Mouse (Mus musculus) cerebellum, adult 8-10 months (tissue): ENCODE measurements around the gene Cygb.
A peak's percentile ranks its signal among the peaks of the same experiment; 100 is the strongest.

Experiments
- DNase-seq: peaks from one replicate; pipeline ENCODE4 v3.0.0; 2022

Cygb gene

DNA sequence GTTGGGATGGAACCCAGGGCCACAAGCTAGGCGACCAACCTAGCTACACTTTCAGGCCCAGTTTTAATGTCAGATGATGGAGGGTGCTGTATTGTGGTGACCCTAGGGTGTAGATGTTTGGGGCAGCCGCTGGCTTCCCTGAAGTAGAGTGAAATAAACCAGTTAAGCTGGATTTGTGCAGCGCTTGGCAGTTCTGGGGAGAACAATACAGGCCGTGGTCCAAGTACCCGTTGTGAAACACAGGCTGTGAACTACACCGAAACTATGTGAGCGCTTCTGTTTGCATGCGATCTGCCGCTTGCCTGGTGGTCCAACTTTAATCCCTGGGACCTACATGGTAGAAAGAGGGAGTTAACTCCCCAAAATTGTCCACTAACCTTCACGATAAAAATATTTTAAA is 21.2 kb downstream of the Cygb start:
- DNase-seq: no peak

DNA sequence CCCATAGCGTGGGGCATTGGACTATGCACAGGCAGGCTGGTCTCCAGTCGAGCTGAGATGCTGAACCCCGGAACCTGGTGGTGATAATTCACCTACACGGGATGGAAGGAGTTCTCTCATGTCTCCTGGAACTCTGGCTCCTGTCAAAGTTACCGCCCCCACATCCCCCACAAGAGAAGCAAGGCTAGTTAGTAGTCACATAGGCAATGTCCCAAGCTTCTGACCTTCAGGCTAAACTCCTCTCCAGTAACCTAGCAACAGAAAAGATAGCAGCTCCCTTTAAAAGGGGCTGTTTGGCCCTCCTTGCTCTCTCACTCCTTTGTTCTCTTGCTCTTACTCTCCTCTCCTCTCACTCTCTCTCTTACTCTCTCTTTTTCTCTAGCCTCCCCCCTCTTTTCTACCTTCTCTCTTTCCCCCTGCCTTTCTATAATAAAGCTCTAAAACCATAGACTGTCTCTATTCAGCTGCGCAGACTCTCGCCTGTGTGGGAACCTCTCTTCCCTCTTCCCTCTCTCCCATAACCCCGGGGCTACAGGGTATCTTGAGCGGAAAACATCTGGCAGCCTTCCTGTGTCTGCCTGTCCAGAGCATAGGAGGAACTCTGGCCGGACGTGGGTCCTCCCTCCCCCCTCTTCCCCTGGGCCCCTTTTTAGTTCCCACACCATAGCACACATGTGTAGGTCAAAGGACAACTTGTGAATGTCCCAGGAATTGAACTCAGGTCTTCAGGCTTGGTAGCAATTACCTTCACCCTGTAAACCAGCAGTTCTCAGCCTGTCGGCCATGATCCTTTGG is 23.7 kb downstream of the Cygb start:
- no peak for DNase-seq

DNA sequence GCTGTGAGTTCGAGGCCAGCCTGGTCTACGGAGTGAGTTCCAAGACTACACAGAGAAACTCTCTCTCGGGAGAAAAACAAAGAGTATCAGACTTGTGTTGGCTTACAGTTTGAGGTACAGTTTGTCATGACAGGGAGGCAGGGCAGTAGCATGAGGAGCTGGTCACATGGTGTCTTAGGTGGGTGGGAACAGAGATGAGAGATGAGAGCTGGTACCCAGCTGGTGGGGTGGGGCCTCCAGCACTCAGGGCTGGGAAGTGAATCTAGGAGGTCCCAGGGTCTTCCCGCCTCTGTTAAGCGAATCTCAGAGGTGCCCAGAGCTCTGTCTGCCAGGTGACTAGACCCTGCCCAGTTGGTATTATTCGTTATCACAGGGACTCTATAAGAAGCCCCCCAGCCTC is 24.6 kb downstream of the Cygb start:
- DNase-seq: no peak

DNA sequence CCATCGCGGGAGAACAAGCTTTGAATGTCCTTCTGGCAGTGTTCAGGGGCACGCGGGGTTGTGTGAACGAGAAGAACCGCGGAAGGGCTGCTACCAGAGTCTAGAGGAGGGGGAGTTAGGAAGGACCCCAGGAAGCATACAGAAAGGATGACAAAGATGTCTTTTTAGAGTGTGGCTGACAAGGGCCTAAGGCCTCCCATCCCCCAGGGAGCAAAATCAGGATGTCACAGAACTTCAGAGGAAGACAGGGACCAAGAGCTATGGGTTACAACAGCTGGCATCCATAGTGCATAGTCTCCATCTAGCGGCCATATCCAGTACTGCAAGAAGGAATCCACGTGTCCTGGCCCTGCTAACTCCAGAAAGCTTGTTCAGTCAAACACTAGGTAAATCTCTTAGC is 25.4 kb downstream of the Cygb start:
- peak; percentile 91 for DNase-seq

DNA sequence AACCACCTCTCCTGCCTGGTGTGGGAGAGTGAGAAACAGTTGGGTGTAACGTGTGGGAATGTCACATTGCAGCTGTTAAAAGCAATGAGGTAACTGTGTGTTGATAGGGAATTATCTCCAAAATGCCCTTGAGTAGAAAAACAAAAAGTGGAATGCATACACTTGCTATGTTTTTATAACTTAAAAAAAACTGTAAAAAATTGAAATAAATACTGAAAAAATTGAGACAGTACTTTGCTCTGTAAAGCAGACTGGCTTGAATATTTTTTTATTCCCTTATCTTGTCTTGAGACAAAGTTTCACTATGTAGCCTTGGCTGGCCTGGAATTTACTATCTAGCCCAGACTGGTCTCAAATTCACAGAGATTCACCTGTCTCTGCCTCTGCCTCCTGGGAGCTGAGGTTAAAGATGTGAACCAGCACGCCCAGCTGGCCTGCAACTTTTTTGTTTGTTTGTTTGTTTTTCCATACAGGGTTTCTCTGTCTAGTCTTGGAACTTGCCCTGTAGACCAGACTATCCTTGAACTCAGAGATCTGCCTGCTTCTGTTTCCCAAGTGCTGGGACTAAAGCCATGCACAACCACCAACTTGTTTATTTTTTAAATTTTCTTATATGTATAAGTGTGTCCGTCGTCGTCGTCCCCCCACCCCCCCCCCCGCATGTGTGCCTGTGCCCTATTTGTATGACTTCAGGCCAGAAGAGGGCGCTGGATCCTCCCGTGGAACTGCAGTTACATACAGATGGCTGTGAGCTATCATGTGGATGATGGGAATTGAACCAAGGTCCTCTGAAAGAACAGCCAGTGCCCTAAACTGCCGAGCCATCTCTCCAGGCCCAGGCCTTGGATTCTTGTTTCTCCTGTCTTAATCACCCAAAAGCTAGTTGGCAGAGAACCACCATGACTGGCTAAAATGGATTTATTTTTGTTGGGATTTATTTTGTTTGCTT is 26.8 kb downstream of the Cygb start:
- no peak for DNase-seq

DNA sequence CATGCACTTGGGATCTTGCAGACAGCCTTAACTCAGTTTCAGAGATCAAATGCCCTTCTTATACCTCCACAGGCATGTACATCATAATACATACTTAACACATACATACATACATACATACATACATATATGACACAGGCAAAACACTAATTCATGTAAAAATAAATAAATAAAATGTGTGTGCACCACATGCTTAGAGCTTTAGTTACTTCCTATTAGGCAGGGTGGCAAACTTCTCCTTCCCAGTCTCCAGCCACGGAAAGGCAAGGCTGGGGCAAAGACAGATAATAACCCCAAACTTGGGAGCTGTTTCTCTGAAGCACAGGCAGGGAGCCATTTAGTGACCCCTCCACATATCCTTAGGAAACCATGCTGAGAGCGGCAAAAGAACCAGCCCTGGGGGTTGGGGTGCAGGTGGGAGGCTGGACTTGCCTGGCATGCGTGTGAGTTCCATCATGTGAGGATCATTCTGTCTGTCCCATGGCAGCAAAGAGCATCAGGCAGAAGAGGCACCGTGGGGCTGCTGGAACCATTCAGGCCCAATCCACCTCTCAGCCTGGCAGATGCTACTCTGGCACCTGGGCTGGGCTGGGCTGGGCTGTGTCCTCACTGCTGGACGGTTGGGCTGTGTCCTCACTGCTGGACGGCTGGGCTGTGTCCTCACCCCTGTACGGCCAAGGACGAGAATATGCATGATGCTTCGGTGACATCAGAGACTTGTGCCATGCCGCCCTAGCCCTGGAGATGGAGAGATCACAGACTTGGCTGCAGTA is 27.6 kb downstream of the Cygb start, which contains the start of gene Rhbdf2:
Rhbdf2 (minus strand) TSS at position 721 of the 773 bp plus-strand sequence.
- DNase-seq: no peak

DNA sequence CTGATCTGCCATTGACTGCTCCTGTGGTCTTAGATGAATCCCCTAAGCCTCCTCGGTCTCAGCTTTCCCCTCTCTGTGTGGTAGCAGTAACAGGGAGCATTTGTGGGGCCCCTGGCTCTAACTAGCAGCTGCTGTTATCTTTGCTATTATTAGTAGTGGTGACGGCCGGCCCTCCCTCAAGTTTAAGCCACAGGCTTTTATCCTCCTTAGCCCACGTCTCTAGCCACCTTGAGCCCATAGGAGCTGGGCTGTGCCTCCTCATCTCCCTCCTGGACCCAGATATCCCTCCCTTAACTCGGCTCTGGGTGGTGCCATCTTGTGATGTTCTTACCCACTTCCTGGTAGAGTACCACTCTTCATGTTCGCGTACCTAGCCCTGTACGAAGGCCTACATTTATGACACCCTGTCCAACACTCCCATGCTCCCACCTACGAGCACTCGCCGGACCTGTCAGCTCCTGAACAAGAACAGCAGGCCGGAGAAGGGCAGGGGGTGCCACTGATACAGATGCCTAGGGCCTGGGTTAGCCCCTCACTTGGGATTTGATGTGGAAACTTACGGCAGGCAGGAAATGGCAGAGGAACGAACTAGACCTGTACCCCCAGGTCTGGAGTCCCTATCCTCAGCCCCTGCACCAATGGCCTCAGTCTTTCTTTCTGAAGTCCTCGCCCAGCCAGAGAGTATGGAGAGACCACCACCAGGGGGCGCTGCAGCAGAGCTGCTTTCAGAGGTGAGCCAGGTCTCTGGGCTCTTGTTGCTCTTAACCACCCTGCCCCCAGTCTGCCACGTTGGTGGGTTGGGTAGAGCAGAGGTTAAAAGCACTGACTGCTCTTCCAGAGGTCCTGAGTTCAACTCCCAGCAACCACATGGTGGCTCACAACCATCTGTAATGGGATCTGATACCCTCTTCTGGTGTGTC is 28.8 kb downstream of the Cygb start:
- peak; percentile 53 for DNase-seq

DNA sequence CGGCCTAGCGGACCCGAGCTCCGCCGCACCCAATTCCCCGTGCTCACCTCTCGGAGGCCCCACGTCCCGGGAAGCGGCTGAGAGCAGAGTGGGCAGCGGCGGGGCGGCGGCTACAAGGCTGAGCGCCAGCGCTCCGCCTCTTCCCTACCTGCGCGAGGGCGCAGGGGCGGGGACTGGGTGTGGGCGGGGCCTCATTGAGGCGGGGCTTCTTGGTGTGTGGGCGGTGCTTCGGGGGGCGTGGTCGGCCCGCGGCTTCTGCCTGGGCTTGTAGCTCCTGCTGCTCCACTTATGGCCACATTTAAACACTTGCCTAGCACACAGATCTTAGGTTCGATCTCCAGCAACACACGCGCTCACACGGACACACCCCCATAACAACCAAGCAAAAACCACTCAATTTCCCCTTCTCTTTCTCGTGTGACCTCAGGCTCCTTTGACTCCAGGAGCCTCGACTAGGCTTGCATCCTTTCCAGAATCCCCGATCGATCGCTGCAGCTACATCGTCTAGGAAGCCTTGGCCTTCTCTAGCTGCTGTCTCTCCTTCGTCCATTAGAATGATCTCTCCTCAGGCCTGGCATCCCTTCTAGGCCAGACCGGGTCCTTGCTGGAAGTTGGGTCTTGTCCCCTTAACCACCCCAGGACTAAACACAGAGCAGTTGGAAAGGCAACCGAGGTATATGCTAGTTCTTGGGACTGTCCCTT is 29.8 kb downstream of the Cygb start:
- no peak for DNase-seq

DNA sequence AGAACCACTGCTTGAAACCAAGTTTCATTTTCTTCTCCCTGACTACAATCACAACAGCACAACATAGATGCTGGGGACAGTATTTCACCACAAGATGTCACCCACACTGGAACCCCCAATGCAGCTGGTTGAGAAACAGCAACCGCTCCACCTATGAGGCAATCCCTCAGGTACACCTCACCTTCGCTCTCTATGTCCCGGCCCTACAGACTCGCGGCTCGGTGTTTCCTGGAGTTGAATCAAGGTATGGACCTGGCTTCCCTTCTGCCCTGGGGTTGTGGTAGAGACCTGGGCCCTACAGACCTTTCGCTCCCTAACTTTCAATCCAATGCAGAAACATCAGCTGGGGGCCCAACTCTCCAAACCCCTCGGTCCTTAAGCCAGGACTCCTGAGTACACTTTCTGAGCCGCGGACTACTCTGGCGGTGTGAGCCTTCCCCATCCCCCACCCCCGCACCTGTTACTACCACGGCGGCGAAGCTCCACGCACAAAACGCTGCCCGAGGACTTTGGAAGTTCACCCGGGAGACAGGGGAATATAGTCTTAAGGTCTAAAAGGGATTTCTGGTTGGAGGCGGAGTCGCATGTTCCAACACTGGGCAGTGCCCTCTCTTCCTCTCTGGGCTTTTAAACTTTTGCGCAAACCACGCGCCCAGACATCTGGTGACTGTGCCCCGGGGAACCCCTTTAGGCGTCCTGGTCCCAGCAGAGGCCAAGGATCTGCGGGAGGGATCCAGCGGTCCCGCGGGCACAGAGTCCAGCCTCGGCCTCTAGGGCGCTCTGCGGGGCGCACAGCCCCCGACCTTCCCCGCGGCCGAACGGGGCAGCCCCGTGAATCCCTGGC is 30.6 kb downstream of the Cygb start:
- no peak for DNase-seq

DNA sequence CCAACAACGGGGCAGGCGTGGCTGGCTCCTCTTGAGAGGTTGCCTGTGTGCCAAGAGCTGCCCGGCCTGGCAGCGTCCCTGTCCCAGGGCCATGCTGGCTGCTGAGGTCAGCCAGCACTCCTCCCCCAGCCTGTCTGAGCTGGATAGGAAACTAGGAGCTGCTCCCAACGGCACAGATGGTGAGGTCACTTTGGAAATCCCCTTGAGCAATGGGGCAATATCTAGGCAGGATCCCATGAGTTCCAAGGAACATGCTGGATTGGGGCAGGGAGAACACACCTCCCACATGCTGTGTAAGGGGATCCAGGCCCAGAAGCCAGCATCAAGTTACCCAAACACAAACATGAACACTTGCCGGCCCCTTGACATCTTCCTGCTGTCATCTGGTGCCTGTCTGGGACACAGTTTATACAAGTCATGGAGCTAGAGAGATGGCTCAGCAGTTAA is 32.8 kb downstream of the Cygb start:
- peak; percentile 75 for DNase-seq

DNA sequence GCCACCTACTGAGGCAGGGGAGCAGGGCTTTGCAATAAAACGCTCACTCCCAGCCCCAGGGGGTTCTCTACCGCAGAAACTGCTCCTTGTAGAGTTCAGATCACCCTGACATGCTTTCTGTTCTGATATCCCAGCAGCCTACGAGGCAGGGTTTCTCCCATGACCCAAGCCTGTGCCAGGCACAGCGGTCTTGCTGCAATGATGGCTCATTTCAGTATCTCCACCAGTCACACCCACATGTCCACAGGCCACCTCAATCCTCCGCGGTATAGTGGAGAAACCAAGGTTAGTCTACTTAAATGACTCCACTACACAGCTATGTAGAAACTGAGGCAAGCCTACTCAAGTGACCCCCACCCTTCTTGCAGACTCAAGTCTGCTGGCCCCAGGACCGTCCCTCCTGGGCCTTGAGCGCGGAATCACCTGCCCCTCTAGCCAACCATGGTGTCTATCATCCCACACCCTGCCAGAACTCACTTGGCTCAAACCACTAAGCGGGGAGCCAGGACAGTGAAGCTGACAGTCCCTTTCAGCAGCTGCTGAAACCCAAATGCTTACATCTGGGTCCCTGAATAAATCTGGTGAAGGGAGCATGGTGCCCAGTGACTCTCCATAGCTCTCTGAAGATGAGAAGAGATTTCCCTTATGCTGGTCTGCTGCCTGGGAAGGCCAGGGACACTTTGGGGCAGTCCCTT is 33.4 kb downstream of the Cygb start:
- DNase-seq: no peak

DNA sequence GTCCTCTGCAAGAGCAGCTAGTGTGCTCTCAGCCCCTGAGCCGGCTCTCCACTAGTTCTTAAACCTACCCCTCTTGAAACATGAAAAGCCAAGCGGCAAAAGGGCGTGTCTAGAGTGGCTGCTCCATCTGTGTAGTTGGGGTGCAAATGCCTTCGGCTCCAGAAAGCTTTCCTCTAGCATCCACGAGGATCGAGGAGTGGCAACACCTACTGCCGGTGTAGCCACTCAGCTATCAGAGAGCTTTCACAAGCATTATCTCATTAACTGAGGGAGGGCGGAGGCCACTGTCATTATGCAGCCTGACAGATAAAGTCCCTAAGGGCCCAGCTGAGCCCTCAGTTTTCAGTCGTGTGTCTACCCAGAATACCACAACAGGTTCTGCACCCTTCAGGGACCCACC is 34.0 kb downstream of the Cygb start:
- DNase-seq: no peak

DNA sequence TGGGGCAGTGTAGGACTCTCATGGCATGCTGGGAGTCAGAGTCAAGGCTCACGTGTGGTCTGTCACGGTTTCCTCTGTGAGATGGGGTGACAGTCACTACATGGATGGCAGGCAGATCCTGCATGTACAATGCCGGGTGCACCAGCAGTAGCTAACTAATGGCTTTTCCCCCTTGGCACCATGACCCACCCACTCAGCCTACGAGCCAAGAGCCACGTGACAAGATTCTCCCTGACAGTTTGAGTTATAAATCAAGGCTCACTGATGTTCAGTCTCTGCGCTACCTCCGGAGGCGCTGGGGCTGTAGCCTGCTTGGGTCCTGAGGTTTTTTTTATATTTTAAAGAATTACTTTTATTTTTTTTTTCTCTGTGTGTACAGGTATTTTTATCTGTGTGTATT is 34.6 kb downstream of the Cygb start:
- DNase-seq: no peak

DNA sequence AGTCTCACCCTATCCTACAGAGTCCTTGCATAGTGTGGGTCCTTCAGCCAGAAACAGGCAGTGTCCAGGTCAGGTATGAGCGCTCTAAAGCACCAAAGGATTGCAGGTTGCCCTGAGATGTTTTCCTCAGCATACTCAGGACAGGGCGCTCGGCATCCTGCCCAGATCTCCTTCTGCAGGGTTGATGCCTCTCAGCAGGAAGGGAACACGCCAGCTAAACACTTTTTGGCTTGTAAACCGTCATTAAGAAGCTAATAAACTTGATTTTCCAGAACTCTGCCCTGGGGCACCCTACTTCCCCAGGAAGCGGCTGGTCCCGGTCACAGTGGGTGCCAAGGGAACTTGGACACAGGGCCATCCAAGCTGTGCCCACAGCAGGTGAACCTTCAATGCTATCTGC is 35.0 kb downstream of the Cygb start:
- DNase-seq: peak; percentile 50

DNA sequence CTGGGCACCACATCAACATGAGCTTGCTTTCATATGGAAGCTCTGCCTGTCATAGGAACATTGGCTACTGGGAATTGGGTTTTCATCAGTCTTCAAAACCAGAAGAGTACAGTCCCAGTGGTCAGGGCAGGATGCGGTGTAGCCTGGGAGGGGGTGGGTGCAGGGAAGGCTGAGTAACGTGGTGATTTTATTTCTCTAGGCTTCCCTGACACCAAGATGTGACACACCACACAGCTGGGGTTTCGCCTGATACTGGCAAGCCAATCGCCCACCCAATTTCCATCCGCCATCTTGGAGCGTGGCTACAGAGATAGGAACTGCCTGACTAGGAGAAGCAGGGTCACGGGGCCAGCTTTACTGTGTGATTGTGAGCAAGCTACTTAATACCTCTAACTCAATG is 35.4 kb downstream of the Cygb start:
- no peak for DNase-seq

DNA sequence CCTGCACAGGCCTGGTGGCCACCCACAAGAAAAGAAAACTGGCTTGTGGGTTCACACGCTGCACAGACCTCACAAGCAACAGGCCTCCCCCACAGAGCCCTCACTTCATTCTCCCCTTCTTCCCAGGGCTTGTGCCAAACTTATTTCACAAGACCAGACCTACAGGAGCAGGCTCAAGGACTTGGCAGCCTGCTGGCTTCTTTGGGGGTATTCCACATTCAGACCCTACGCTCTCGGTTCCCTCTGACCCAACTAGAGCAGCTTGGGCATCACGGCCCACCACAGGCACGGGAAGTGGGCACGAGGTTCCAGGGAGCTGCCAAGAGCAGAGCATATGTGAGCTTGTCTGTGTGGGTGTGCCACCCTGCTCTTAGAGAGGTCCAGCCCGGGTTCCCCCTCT is 36.5 kb downstream of the Cygb start:
- no peak for DNase-seq

DNA sequence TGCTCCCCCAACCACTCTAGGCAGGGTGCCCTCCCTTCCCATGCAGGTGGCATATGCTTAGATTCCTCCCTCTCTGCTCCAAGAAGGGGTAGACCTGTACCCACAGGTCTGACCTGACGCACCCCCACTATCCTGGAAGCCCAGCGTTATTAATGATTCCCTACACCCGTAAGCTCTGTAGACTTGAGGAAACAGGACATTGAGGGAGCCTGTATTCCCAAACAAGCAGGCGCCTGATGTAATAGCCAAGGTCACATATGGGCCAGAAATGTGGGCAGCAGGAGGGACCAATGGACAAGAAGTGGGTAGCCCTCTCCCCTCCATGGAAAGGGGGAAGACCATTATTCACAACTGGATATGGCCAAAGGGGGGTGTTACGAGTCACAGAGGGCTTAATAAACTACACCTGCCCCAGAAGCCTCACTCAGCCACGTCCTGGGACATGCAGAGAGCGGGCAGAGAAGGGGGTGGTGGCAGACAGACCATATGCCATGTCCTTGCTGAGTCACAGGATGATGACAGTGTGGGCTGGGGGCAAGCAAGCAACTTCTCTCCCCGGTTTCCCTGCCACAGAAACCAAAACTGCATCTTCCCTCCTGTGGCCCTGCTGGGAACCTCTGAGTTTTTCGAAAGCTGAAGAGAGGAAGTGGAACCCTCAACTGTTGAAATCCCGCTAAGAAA is 37.5 kb downstream of the Cygb start:
- no peak for DNase-seq

DNA sequence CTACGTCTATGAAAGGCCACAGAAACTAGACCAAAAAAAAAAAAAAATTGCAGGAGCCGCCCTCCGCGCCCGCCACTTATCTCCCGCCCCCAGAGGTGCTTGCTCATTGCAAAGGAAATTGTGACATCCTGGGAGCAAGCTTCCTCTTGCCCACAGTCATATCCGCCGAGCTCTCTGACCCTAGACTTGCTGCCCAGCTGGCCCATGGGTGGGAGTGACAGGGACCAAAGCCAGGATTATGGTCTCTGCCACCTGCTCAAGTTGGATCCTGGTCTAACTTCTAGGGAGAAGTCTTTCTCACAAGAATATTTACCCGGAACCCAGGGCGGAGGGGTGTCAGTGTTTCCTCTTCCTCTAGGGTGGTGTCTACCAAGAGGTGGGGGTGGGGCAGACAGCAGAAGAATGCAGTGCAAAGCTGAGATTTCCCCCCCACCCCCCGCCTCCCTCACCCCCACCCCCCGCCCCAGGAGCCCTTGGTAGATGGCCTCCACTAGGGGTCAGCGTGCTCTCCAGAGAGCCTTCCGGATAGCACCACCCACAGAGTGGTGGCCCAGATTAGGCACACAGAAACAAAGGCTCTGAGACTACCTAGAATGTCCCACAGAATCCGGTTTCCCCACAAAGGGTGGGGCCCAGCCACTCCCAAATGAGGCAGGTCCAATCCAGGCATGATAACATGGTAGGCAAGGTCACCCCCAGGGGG is 38.2 kb downstream of the Cygb start:
- DNase-seq: no peak
